Mouse (Mus musculus) liver, postnatal 0 days (tissue): Measurements from ENCODE around the gene Crip3.

Experiments
- CTCF ChIP-seq: sonication (generic); IDR thresholded peaks from 2 replicates; pipeline ENCODE4 v1.5.1; 2016; ENCODE audit warnings: antibody characterized with exemption, low read depth
- EP300 ChIP-seq: IDR thresholded peaks from 2 replicates; pipeline ENCODE4 v1.6.1; 2016; ENCODE audit warnings: antibody characterized with exemption, low read depth, mild to moderate bottlenecking

DNA sequence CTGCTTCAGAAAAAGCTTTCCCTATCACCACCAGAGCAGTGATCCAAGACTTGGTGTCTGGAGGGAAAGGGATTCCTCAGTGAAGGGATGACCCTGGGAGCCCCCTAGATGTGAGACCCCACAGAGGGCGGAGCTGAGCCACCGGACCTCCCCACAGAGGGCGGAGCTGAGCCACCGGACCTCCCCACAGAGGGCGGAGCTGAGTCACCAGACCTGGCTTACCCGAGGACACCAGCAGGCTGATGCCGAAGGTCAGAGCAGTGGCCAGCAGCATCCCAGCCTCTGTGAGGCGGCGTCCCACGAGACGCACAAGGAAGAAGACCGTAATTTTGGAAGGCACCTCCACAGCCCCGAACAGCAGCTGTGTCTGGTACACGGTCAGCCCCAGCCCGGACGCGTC lies 4.9 kb downstream of the Crip3 start:
- TF ChIP-seq EP300 (no peak), CTCF (no peak)
